Mouse (Mus musculus) neural tube, embryonic 13.5 days (tissue): ENCODE data around the gene Egr2. TPM values are rescaled to one million over a fixed set of nuclear protein-coding genes. Genes with fewer than 3 reads are reported as not detected.

ENCODE experiments used
- ATAC-seq: fragments of 200-750 bp; cut with Nextera tagmentation; 2 replicates; pipeline ENCODE4 v1.8.0; 2017; ENCODE audit warnings: low read depth, mild to moderate bottlenecking, moderate TSS enrichment, moderate library complexity
- H3K27ac ChIP-seq: fragments of 300-500 bp; sonication (generic); replicated peaks from 2 replicates; pipeline ENCODE4 v1.5.1; 2015; ENCODE audit warnings: moderate library complexity, mild to moderate bottlenecking, inconsistent platforms
- H3K27me3 ChIP-seq: fragments of 300-500 bp; sonication (generic); 2 replicates; pipeline ENCODE4 v1.6.1; 2015; ENCODE audit warnings: mild to moderate bottlenecking, inconsistent platforms
- H3K36me3 ChIP-seq: fragments of 300-500 bp; sonication (generic); 2 replicates; pipeline ENCODE4 v1.6.1; 2015; ENCODE audit warnings: mild to moderate bottlenecking, inconsistent platforms
- H3K4me1 ChIP-seq: fragments of 300-500 bp; sonication (generic); replicated peaks from 2 replicates; pipeline ENCODE4 v1.6.1; 2015; ENCODE audit warnings: inconsistent platforms
- H3K4me2 ChIP-seq: fragments of 300-500 bp; sonication (generic); 2 replicates; pipeline ENCODE4 v1.6.1; 2015; ENCODE audit warnings: inconsistent platforms, mild to moderate bottlenecking, moderate library complexity
- H3K4me3 ChIP-seq: fragments of 300-500 bp; sonication (generic); 2 replicates; pipeline ENCODE4 v1.5.1; 2015; ENCODE audit warnings: mild to moderate bottlenecking, inconsistent platforms
- H3K9ac ChIP-seq: fragments of 300-500 bp; sonication (generic); 2 replicates; pipeline ENCODE4 v1.6.1; 2015; ENCODE audit warnings: moderate library complexity, mild to moderate bottlenecking, inconsistent platforms
- H3K9me3 ChIP-seq: fragments of 300-500 bp; sonication (generic); 2 replicates; pipeline ENCODE4 v1.6.1; 2016; ENCODE audit warnings: inconsistent platforms
- WGBS: fragments of 180-500 bp; shearing (Covaris S2); methylation state at CpG from one replicate; pipeline ENCODE4 v1.1.7; 2015; 5-methylcytosine and 5-hydroxymethylcytosine counted together
- polyA plus RNA-seq: library from polyadenylated mRNA; unstranded; fragments of >200 nt; fragmentation: Nextera tagmentation; extraction: Ambion mirVana; gene quantifications from 2 replicates; pipeline ENCODE4 v1.2.1, GENCODE M21; 2015

The Egr2 gene
- polyA plus RNA-seq, 1 experiment from 2014 or later, result 1.3 TPM

DNA sequence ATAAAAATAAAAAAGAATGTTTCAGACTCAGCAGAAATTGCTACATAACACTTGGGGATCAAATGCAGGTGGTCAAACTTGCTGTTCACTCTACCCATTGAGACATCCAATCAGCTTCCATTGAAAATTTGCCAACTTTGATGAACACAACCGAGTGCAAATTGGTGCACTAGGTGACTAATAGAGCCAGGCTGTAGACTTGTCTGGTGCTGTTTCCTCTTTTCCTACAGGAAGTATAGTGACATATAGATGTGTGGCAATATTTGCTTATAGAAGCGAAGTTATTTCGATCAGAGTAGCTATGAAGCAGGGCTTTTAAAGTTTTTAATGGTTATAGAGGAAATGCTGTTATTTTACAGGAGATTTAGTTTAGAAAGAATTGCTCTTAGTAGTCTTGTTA lies 16.5 kb upstream of the Egr2 start:
- Histone ChIP-seq H3K4me2 (no peak overlapping the region), H3K36me3 (no peaks in the 10 kb centered on the region), H3K9me3 (no peaks in the 10 kb centered on the region), H3K9ac (no peak overlapping the region), H3K27ac (no peak overlapping the region), H3K4me1 (no peaks in the 10 kb centered on the region), H3K27me3 (no peaks in the 10 kb centered on the region), H3K4me3 (no peak overlapping the region)
- WGBS, result 90% methylated on average over 3 of the region's 3 CpGs
- ATAC-seq, result no peak

DNA sequence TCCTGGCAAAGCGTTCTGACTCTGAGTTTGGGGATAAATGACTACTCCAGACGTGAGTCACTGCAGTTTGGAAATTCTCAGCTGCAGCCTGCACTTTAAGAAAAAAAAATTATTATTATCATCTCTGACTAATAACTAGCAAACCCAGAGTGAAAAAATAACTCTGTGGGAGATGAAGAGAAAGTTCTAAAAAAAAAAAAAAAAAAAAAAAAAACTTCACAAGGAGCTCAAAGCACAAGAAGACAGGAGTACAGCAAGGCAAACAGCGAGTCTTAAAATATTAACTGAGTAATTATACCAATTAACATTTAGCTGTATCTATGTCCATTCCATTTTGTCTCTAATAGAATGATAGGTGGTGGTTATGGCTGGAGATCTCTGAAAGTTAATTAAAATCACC lies 11.1 kb upstream of the Egr2 start:
- Histone ChIP-seq H3K4me1 (no peaks in the 10 kb centered on the region), H3K4me3 (no peak overlapping the region), H3K4me2 (no peak overlapping the region), H3K27me3 (peaks cover 6% of the 10 kb centered on the region; the same call in 1 of the 2 replicates), H3K27ac (no peak overlapping the region), H3K9ac (no peak overlapping the region), H3K36me3 (no peaks in the 10 kb centered on the region), H3K9me3 (no peaks in the 10 kb centered on the region)
- 78% methylated on average over 3 of the region's 3 CpGs for WGBS
- no peak for ATAC-seq

DNA sequence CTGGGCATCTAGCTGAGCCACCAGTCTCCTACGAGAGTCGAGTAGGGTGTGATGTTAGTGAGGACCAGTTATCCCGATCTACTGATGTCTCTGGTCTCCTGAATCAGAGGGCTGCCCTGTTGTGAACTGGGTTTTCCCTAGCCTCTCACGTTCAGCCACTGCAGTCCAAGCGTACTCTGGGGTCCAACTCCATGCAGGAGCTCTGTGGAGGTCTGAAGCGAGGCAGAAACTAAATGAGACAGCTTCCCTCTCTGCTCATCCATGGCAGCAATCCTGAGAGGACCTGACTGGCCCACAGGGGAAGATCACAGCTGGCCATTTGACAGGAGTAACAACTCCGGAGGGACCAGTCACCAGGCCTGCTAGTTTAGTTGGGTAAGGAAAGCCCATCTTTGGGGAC lies 10.6 kb upstream of the Egr2 start:
- Histone ChIP-seq H3K27ac (no peak overlapping the region), H3K36me3 (no peaks in the 10 kb centered on the region)

DNA sequence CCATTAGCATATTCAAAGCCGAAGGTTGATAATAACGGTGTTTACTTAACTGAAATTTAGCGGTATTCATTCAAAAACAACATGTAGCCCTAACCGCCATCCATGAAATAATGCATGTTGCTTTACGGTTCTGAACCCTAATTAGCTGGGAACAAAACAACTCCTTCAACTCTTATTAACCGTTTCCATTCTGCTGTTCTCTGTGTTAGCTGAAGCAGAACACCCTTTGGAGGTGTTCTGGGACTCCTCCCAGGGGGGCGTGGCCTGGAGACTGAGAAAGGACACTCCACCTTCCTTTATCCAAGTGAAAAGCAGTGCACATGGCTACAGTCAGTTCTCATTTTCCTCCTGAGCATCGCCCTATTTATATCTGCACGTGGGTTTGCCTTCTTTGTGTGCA lies 8.8 kb upstream of the Egr2 start:
- H3K9me3 ChIP-seq, result no peaks in the 10 kb centered on the region
- no peak overlapping the region for H3K9ac ChIP-seq
- H3K4me3 ChIP-seq, result no peak overlapping the region
- 59% methylated on average over 9 of the region's 9 CpGs for WGBS
- no peaks in the 10 kb centered on the region for H3K4me1 ChIP-seq
- no peaks in the 10 kb centered on the region for H3K36me3 ChIP-seq
- ATAC-seq, result no peak
- H3K27ac ChIP-seq, result no peak overlapping the region
- H3K27me3 ChIP-seq, result peaks cover 19% of the 10 kb centered on the region
- H3K4me2 ChIP-seq, result no peak overlapping the region

More for the DNA sequence above, 10.6 kb upstream of the Egr2 start:
- no peaks in the 10 kb centered on the region for H3K4me1 ChIP-seq
- peaks cover 6% of the 10 kb centered on the region; the same call in 1 of the 2 replicates for H3K27me3 ChIP-seq
- no peaks in the 10 kb centered on the region for H3K9me3 ChIP-seq
- 78% methylated on average over 7 of the region's 7 CpGs for WGBS
- H3K4me3 ChIP-seq, result no peak overlapping the region
- no peak for ATAC-seq
- H3K9ac ChIP-seq, result no peak overlapping the region
- H3K4me2 ChIP-seq, result no peak overlapping the region

DNA sequence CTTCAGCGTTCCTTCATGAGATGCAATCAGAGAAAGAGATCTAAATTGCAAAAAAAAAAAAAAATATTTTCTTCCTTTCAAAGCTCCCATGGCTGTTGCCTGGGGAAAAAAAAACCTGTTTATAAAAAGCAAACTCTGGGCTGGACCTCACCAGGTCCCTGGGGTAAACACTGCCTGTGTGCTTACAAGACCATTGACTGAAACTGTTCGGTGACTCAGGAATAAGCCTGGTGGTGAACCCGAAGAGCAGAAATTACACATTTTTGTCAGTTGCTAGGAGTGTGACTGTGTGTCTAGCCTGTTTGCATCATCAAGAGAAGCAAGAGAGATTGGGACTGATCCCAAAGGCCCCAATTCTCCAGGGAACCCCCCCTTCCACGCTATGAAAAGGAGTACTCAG lies 5.5 kb upstream of the Egr2 start:
- Histone ChIP-seq H3K4me1 (no peaks in the 10 kb centered on the region), H3K9ac (no peak overlapping the region), H3K4me2 (no peak overlapping the region), H3K27ac (no peak overlapping the region), H3K4me3 (no peak overlapping the region), H3K27me3 (peaks cover 52% of the 10 kb centered on the region), H3K9me3 (no peaks in the 10 kb centered on the region), H3K36me3 (no peaks in the 10 kb centered on the region)
- 75% methylated on average over 4 of the region's 4 CpGs for WGBS
- ATAC-seq, result no peak

DNA sequence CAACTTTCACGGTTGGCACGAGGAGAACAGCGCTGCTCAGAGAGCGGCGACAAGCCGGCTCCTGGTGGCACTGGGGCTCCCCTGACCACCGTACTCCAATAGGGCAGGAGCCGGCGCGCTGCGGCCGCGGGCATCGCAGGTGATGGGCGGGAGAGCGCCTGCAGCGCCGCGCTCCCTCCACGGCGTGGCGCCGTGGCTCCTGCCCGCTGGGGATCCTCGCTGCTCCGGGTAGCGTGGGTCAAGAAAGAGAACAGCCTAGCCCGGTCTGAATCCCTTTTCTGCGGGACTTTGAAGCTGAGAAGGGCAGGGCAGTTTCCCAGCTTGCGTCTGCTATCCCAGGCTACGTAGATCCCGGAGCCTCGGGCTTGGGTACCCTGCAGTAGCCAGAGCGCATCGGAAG lies 697 bp downstream of the Egr2 start:
- ATAC-seq, result peak; percentile 51
- Histone ChIP-seq H3K4me2 (peak overlapping the region; percentile 91), H3K4me3 (peak overlapping the region; percentile 59), H3K9ac (peak overlapping the region; percentile 62), H3K27ac (no peak overlapping the region), H3K9me3 (no peaks in the 10 kb centered on the region), H3K36me3 (no peaks in the 10 kb centered on the region), H3K27me3 (peaks cover 100% of the 10 kb centered on the region), H3K4me1 (peaks cover 55% of the 10 kb centered on the region)
- under 1% methylated on average over 35 of the region's 35 CpGs for WGBS

DNA sequence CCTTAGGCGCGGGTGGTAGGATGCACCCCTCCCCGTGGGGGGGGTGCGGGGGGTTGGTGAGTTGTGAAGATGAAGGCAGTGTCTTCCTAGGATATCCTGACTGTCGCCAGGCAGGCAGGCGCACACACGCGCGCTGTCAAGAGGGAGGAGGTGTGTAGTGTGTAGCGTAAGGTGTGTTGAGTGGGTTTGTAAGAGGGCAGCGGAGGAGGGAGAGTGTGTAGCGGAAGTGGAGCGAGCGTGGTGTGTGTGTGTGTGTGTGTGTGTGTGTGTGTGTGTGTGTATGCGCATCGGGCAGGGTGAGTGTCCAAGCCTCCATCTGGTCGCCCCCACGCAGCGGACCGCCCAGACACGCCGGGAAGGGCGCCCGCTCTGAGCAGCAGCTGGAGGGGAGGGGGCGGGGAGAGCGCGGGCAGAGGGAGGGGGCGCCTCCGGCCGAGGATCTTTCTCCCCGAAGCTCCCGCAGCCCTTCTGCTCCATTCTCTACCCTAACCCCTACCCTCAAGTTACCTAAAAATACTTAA lies 1.4 kb downstream of the Egr2 start:
- H3K9ac ChIP-seq, result peak overlapping the region; percentile 62
- peak; percentile 59 for ATAC-seq
- peak overlapping the region; percentile 91 for H3K4me2 ChIP-seq
- no peak overlapping the region for H3K27ac ChIP-seq
- peak overlapping the region; percentile 59 for H3K4me3 ChIP-seq
- H3K27me3 ChIP-seq, result peaks cover 100% of the 10 kb centered on the region
- H3K4me1 ChIP-seq, result peaks cover 56% of the 10 kb centered on the region
- under 1% methylated on average over 20 of the region's 32 CpGs for WGBS
- no peaks in the 10 kb centered on the region for H3K36me3 ChIP-seq
- no peaks in the 10 kb centered on the region for H3K9me3 ChIP-seq

DNA sequence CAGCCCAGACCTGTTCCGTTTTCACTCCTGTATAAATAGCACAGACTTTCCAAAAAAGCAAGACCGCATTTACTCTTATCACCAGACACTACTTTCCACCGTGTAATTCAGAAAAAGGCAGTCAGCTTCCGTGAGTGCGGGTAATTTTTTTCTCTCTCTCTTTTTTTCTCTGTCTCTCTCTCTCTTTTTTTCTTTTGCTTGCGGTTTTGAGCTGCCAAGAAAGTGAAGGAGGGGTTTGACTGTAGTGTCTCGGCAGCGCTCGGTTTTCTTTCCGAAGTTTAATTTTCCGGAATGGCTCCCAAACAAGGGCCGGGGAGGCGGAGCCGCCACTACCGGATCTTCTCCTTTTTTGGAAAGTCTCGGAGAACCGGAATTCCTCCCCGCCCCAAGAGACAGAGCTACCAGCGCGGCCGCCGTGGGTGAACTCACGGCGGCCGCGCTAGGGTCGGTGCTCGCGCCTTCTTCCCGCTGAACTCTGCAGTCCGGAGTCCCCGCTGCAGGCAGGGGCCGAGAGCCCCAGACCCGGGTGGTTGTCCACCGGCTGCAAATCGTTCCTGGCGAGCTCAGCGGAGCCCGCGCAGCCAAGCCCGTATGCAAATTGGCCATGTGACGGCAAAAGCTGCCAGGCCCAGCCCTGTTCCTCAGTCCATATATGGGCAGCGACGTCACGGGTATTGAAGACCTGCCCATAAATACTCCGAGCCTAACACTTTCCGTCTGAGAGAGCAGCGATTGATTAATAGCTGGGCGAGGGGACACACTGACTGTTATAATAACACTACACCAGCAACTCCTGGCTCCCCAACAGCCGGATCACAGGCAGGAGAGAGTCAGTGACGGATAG lies 2.1 kb downstream of the Egr2 start:
- 0% methylated on average over 51 of the region's 51 CpGs for WGBS
- H3K27ac ChIP-seq, result no peak overlapping the region
- H3K9ac ChIP-seq, result peak overlapping the region; percentile 62
- peak overlapping the region; percentile 91 for H3K4me2 ChIP-seq
- peak overlapping the region; percentile 59 for H3K4me3 ChIP-seq
- ATAC-seq, result peak; percentile 78
- peaks cover 56% of the 10 kb centered on the region for H3K4me1 ChIP-seq
- H3K36me3 ChIP-seq, result no peaks in the 10 kb centered on the region
- H3K9me3 ChIP-seq, result no peaks in the 10 kb centered on the region
- H3K27me3 ChIP-seq, result peaks cover 100% of the 10 kb centered on the region

DNA sequence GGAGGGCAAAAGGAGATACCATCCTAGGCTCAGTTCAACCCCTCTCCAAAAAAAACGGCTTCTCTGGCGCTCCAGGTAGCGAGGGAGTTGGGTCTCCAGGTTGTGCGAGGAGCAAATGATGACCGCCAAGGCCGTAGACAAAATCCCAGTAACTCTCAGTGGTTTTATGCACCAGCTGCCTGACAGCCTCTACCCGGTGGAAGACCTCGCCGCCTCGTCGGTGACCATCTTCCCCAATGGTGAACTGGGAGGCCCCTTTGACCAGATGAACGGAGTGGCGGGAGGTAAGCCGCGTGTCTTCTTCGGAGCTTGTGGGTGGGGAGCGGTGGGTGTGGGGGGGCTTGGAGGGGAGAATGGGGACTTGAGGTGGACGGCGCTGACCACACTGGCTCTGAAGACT lies 2.8 kb downstream of the Egr2 start:
- H3K36me3 ChIP-seq, result no peaks in the 10 kb centered on the region
- H3K9me3 ChIP-seq, result no peaks in the 10 kb centered on the region
- H3K4me3 ChIP-seq, result peak overlapping the region; percentile 59
- ATAC-seq, result no peak
- no peak overlapping the region for H3K27ac ChIP-seq
- peak overlapping the region; percentile 91 for H3K4me2 ChIP-seq
- 0 out of 2 replicates have a peak overlapping the region, but pooled peaks have one; percentile 62 for H3K9ac ChIP-seq
- under 1% methylated on average over 19 of the region's 19 CpGs for WGBS
- peaks cover 100% of the 10 kb centered on the region for H3K27me3 ChIP-seq
- peaks cover 56% of the 10 kb centered on the region for H3K4me1 ChIP-seq

DNA sequence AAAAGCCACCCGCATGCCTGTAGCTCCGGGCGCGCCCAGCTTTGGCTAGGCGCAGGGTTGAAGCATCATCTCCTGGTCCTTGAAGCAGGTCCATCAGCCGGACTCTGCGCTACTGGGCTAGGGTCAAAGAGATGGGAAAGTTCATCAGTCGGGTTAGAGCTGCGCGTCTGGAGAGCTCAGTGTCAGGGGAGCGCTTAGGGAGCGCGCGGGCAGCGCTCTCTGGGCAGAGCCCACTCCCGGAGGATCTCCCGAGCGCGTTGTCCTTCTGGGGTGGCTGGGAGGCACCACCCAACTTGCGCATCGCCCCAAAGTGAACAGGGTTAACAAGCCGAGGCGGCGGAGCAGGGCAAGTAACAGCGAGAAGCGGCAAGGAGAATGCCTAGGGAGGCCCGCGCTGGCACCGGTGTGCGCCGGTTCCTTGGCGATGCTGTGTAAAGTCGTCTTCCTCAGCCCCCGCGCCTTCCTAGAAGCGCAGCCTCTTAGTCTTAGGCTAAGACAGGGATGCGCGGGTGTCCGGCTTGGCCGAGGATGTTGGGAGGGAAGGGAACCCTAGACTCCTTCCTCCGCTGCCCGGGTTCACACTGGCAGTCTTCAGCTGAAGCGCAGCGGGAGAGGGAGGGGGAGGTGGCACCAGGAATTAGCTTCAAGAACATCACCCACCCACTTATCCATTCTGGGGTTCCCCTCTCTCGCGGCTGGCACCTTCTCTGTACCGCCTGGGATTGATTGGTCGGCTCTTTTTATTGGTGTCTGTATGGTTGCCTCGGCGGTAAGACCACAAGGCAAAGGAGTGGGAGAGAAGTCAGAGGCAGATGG lies 3.5 kb downstream of the Egr2 start:
- Histone ChIP-seq H3K27me3 (peaks cover 98% of the 10 kb centered on the region), H3K4me3 (peak overlapping the region; percentile 59), H3K4me1 (peaks cover 56% of the 10 kb centered on the region), H3K36me3 (no peaks in the 10 kb centered on the region), H3K9ac (peak overlapping the region; percentile 3), H3K9me3 (no peaks in the 10 kb centered on the region), H3K27ac (no peak overlapping the region), H3K4me2 (peak overlapping the region; percentile 91)
- no peak for ATAC-seq
- WGBS, result under 1% methylated on average over 50 of the region's 50 CpGs

DNA sequence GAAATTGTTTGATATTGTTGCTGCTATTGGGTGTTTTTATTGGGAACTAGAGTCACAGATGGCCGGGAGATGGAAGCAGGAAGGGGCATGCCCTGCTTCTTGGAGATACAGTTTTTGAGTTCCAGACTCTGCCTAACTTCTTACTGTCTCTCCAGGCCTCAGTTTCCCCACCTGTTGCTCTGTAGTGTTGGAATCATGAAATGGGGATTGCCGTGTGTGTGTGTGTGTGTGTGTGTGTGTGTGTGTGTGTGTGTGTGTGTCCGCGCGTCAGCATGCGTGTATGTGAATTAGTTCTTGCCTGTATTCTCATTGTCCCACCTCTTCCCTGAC lies 4.1 kb downstream of the Egr2 start:
- peak overlapping the region; percentile 91 for H3K4me2 ChIP-seq
- H3K4me1 ChIP-seq, result peaks cover 56% of the 10 kb centered on the region
- H3K4me3 ChIP-seq, result peak overlapping the region; percentile 59; the same call in 1 of the 2 replicates

DNA sequence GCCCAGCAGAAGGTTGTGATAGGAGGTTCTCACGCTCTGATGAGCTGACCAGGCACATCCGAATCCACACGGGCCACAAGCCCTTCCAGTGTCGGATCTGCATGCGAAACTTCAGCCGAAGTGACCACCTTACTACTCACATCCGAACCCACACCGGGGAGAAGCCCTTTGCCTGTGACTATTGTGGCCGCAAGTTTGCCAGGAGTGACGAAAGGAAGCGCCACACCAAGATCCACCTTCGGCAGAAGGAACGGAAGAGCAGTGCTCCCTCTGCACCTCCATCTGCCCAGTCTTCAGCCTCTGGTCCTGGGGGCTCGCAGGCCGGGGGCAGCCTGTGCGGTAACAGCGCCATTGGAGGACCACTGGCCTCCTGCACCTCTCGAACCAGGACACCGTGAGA lies 5.3 kb downstream of the Egr2 start:
- no peaks in the 10 kb centered on the region for H3K9me3 ChIP-seq
- 0 out of 2 replicates have a peak, but pooled peaks cover 3% of the 10 kb centered on the region for H3K36me3 ChIP-seq
- peaks cover 54% of the 10 kb centered on the region for H3K4me1 ChIP-seq
- no peak overlapping the region for H3K27ac ChIP-seq
- no peak for ATAC-seq
- H3K27me3 ChIP-seq, result peaks cover 80% of the 10 kb centered on the region
- H3K4me2 ChIP-seq, result 0 out of 2 replicates have a peak overlapping the region, but pooled peaks have one; percentile 11
- H3K4me3 ChIP-seq, result no peak overlapping the region; the same call in 1 of the 2 replicates
- H3K9ac ChIP-seq, result no peak overlapping the region
- 14% methylated on average over 19 of the region's 19 CpGs for WGBS

More for the DNA sequence above, 4.1 kb downstream of the Egr2 start:
- Histone ChIP-seq H3K9me3 (no peaks in the 10 kb centered on the region), H3K27me3 (peaks cover 93% of the 10 kb centered on the region), H3K9ac (no peak overlapping the region; the same call in 1 of the 2 replicates), H3K27ac (no peak overlapping the region), H3K36me3 (no peaks in the 10 kb centered on the region)
- 48% methylated on average over 6 of the region's 6 CpGs for WGBS
- no peak for ATAC-seq
